Mouse (Mus musculus) thymus, adult 2 months (tissue): ENCODE measurements around the gene Dnajb4.

Experiments used
- CTCF ChIP-seq: fragments of 200-500 bp; IDR thresholded peaks from 2 replicates; pipeline ENCODE4 v1.5.1; 2012; ENCODE audit warnings: mild to moderate bottlenecking, control low read depth, low read length, moderate library complexity, borderline replicate concordance; ENCODE audit not compliant: control insufficient read depth, poor library complexity, insufficient read depth; ENCODE audit errors: extremely low read depth
- POLR2A ChIP-seq: fragments of 200-500 bp; IDR thresholded peaks from 2 replicates; pipeline ENCODE4 v1.6.1; 2012; ENCODE audit warnings: mild to moderate bottlenecking, low read length, control low read depth, moderate library complexity; ENCODE audit not compliant: control insufficient read depth, poor library complexity, insufficient read depth; ENCODE audit errors: extremely low read depth

DNA sequence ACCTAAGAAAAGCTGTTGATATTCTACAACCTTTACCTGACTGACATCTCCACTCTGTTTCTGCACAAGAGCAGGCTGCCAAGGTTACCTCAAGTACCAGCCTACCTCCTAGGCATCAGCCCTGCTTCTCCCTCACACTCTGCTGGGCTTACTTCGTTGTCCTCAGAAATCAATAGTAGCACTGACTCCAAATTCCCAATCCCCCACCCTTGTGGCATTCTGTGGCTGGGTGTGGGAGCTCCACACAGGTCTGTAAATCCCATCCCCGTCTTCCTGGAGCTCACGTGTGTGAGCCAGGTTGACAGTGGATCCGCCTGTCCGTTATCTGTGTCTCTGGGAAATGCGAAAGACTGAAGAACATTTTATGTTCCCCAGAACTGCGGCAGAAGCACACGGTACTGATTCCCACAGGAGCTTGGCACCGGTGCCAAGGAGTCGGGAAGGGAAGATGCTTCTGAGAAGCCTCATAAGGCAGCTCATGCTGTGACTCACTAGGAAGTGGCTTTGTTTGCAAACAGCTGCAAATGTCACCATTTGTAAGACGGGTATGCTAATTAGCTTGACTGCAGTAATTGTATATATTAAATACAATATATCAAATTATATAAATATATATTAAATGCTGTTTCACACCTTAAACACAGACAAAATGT is 54.7 kb downstream of the Dnajb4 start:
- no peak for TF ChIP-seq CTCF
- TF ChIP-seq POLR2A, result no peak
